In the genomic region with DNA sequence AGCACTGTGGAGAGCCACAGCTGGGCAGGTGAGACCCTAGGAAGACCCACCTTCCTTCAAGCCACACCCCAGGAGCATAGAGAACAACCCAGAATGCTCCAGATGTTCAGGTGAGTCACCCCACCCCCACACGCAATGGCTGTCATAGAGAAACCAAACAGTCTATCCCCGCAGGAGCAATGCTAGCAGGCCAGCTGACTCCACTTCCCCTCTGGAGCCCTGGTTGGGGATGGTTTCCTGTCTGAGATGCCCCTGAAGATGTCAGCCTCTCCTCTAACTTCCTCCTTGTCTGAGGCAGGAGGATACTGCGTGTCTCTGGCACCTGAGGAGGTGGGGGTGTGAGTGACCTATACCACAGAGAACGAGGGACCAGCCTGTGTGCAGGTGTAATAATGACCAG, we compare ENCODE assay signal across 9 mouse cellular contexts. TPM values are rescaled to one million over a fixed set of nuclear protein-coding genes. Genes with fewer than 3 reads are reported as not detected.
A peak's percentile ranks its signal among the peaks of the same experiment; 100 is the strongest.
DNase-seq lines count a peak whose midpoint lies in the region; ATAC-seq lines count a peak whose summit lies in the region.
"Had no signal": no experiment of that assay in that cellular context is flagged by ENCODE, and none has a peak within 500 bp of the region (broad histone marks: within the 10 kb centered on the region; RNA-seq: fewer than 3 reads in every experiment).

No protein-coding gene starts in this region.

- ATAC-seq in hindbrain, embryonic 14.5 days (ENCODE audit: low FRiP score): no peak
- peak; percentile 61 for ATAC-seq in common myeloid progenitor, adult 5-6 weeks (replicated peaks; ENCODE audit: low read depth, poor library complexity, severe bottlenecking)

- DNase-seq in hindbrain, embryonic 10.5 days (ENCODE audit: low spot score): no peak
- DNase-seq in hindbrain, embryonic 14.5 days (ENCODE audit: low spot score): no peak
- peak; percentile 68 to 76 for DNase-seq in B cell, adult 2 months
- no peak for DNase-seq in urinary bladder, postnatal 14 days (ENCODE audit: low spot score)
- DNase-seq in layer of hippocampus, postnatal 10 days (ENCODE audit: low spot score in 2 of 2): no peak
- no peak for DNase-seq in kidney, adult 11 months
- DNase-seq: adrenal gland, adult 8-10 months had no signal

- no peaks in the 10 kb centered on the region for H3K36me3 ChIP-seq in hindbrain, embryonic 10.5 days
- no peaks in the 10 kb centered on the region for H3K36me3 ChIP-seq in hindbrain, embryonic 14.5 days (replicated peaks; ENCODE audit: control insufficient read depth, insufficient read depth)
- no peaks in the 10 kb centered on the region for H3K36me3 ChIP-seq in megakaryocyte, embryonic 14.5 days (replicated peaks; ENCODE audit: low read length)

- H3K9me3 ChIP-seq in hindbrain, embryonic 10.5 days: no peaks in the 10 kb centered on the region
- no peaks in the 10 kb centered on the region for H3K9me3 ChIP-seq in hindbrain, embryonic 14.5 days (ENCODE audit: control insufficient read depth, low read length)
- peaks cover 8% of the 10 kb centered on the region for H3K9me3 ChIP-seq in megakaryocyte, embryonic 14.5 days

- H3K4me2 ChIP-seq in hindbrain, embryonic 14.5 days (replicated peaks): no peak overlapping the region

- WGBS in hindbrain, embryonic 10.5 days: 76% methylated on average over 4 of the region's 4 CpGs
- WGBS in hindbrain, embryonic 14.5 days: 75% methylated on average over 4 of the region's 4 CpGs

- no peak overlapping the region for H3K4me3 ChIP-seq in hindbrain, embryonic 10.5 days
- no peak overlapping the region for H3K4me3 ChIP-seq in hindbrain, embryonic 14.5 days (replicated peaks; ENCODE audit: low read length)
- H3K4me3 ChIP-seq in megakaryocyte, embryonic 14.5 days (replicated peaks): peak overlapping the region; percentile 33

- no peak overlapping the region for H3K9ac ChIP-seq in hindbrain, embryonic 14.5 days

- H3K27me3 ChIP-seq in hindbrain, embryonic 10.5 days (ENCODE audit: insufficient read depth, poor library complexity, severe bottlenecking): no peaks in the 10 kb centered on the region
- H3K27me3 ChIP-seq in hindbrain, embryonic 14.5 days (ENCODE audit: control insufficient read depth, insufficient read depth, low read length): no peaks in the 10 kb centered on the region
- peaks cover 82% of the 10 kb centered on the region for H3K27me3 ChIP-seq in megakaryocyte, embryonic 14.5 days (replicated peaks)

- H3K4me1 ChIP-seq in hindbrain, embryonic 10.5 days (replicated peaks): peaks cover 34% of the 10 kb centered on the region
- peaks cover 9% of the 10 kb centered on the region; the same call in 1 of the 2 replicates for H3K4me1 ChIP-seq in hindbrain, embryonic 14.5 days (replicated peaks; ENCODE audit: control insufficient read depth, insufficient read depth, low read length)
- peaks cover 58% of the 10 kb centered on the region for H3K4me1 ChIP-seq in megakaryocyte, embryonic 14.5 days

- 0 out of 2 replicates have a peak overlapping the region, but pooled peaks have one; percentile 54 for H3K27ac ChIP-seq in hindbrain, embryonic 10.5 days
- no peak overlapping the region for H3K27ac ChIP-seq in hindbrain, embryonic 14.5 days

RNA-seq across cellular contexts. Expression of a gene that starts 35.2 kb away (rescaled TPM):
- polyA plus RNA-seq in hindbrain, embryonic 10.5 days (2016; fragmentation: Nextera tagmentation; extraction: Ambion mirVana): 17.1 and 28.7 TPM in 2 replicates
- 17.3 and 22.0 TPM in 2 replicates for polyA plus RNA-seq in hindbrain, embryonic 14.5 days (2014; fragmentation: Nextera tagmentation; extraction: Ambion mirVana)
- total RNA-seq in common myeloid progenitor, adult 5-6 weeks (2017): 84.9 and 97.8 TPM in 2 replicates
- polyA plus RNA-seq in megakaryocyte, embryonic 14.5 days (2012; ENCODE audit: insufficient read depth, low replicate concordance): 44.9 and 59.7 TPM in 2 replicates
- 10 to 100 TPM; 90.8 to 97.1 TPM for total RNA-seq in layer of hippocampus, postnatal 10 days (2021)

RNA-seq across cellular contexts. Expression of a gene that starts 50.5 kb away (rescaled TPM):
- 23.3 and 27.0 TPM in 2 replicates for polyA plus RNA-seq in hindbrain, embryonic 10.5 days (2016; fragmentation: Nextera tagmentation; extraction: Ambion mirVana)
- polyA plus RNA-seq in hindbrain, embryonic 14.5 days (2014; fragmentation: Nextera tagmentation; extraction: Ambion mirVana): 13.5 and 15.8 TPM in 2 replicates
- 29.2 and 32.2 TPM in 2 replicates for total RNA-seq in common myeloid progenitor, adult 5-6 weeks (2017)
- polyA plus RNA-seq in megakaryocyte, embryonic 14.5 days (2012; ENCODE audit: insufficient read depth, low replicate concordance): 1.3 and 2.9 TPM in 2 replicates
- total RNA-seq in layer of hippocampus, postnatal 10 days (2021): 10 to 100 TPM; 18.1 to 21.0 TPM

Comparison
In these comparisons a context has a peak if more than half of its experiments do, and no peak if none do; other contexts are left out.
1. DNase-seq: peak in B cell, adult 2 months (2 of 2); none in hindbrain, embryonic 10.5 days (single experiment), hindbrain, embryonic 14.5 days (single experiment), urinary bladder, postnatal 14 days (single experiment), layer of hippocampus, postnatal 10 days (0 of 2) and kidney, adult 11 months (single experiment).